Mouse (Mus musculus): ENCODE results near the gene Gamt. TPM values are rescaled to one million over a fixed set of nuclear protein-coding genes. Genes with fewer than 3 reads are reported as not detected.
"Not testable (repeated sequence)": the region's sequence is repeated elsewhere in the genome, so short reads cannot be mapped to it uniquely, and the experiment has no call there.

Gamt gene
- polyA plus RNA-seq, 1 experiment from 2014 or later = 47.7 TPM

- peaks cover 28% of the 10 kb centered on the region for H3K4me1 ChIP-seq (replicated peaks)
- 0% methylated on average over 14 of the region's 14 CpGs for WGBS
- H3K27ac ChIP-seq = peak overlapping the region; percentile 93
- H3K4me3 ChIP-seq = peak overlapping the region; percentile 92
- H3K4me2 ChIP-seq = peak overlapping the region; percentile 65
- H3K9me3 ChIP-seq (replicated peaks) = no peaks in the 10 kb centered on the region
- peaks cover 13% of the 10 kb centered on the region; the same call in 1 of the 2 replicates for H3K36me3 ChIP-seq
- H3K27me3 ChIP-seq = no peaks in the 10 kb centered on the region
- peak overlapping the region; percentile 43; the same call in 1 of the 2 replicates for H3K9ac ChIP-seq
- ATAC-seq (replicated peaks; ENCODE audit: insufficient number of reproducible peaks, insufficient read depth, low FRiP score, low read depth) = no peak
Observed at GRCm38 (mm10) chr10:80226071-80226415, 34.8 kb downstream of the Gamt start.

- 88% methylated on average over 2 of the region's 2 CpGs for WGBS
Observed at GRCm38 (mm10) chr10:80223137-80223536, 37.7 kb downstream of the Gamt start.

GRCm38 (mm10) chr10:80220676-80221075, 40.1 kb downstream of the Gamt start:
- Histone ChIP-seq H3K36me3 (no peaks in the 10 kb centered on the region), H3K9me3 (replicated peaks) (no peaks in the 10 kb centered on the region), H3K4me3 (no peak overlapping the region), H3K4me2 (no peak overlapping the region), H3K27ac (no peak overlapping the region), H3K27me3 (no peaks in the 10 kb centered on the region), H3K4me1 (replicated peaks) (peaks cover 7% of the 10 kb centered on the region), H3K9ac (no peak overlapping the region)
- 60% methylated on average over 6 of the region's 9 CpGs for WGBS
- no peak for ATAC-seq (replicated peaks; ENCODE audit: insufficient number of reproducible peaks, insufficient read depth, low FRiP score, low read depth)

More at GRCm38 (mm10) chr10:80223137-80223536, 37.7 kb downstream of the Gamt start:
- not testable (repeated sequence) for H3K9ac ChIP-seq; H3K27me3 ChIP-seq; ATAC-seq (replicated peaks; ENCODE audit: insufficient number of reproducible peaks, insufficient read depth, low FRiP score, low read depth); H3K36me3 ChIP-seq; H3K27ac ChIP-seq; H3K4me2 ChIP-seq; H3K9me3 ChIP-seq (replicated peaks); H3K4me3 ChIP-seq
- H3K4me1 ChIP-seq (replicated peaks) = peaks cover 24% of the 10 kb centered on the region

- WGBS = 39% methylated on average over 16 of the region's 16 CpGs
- Histone ChIP-seq H3K4me3 (no peak overlapping the region), H3K9ac (no peak overlapping the region), H3K9me3 (replicated peaks) (no peaks in the 10 kb centered on the region), H3K27ac (no peak overlapping the region), H3K27me3 (no peaks in the 10 kb centered on the region), H3K36me3 (no peaks in the 10 kb centered on the region), H3K4me1 (replicated peaks) (no peaks in the 10 kb centered on the region), H3K4me2 (no peak overlapping the region)
- ATAC-seq (replicated peaks; ENCODE audit: insufficient number of reproducible peaks, insufficient read depth, low FRiP score, low read depth) = no peak
Observed at GRCm38 (mm10) chr10:80215048-80215772, 45.6 kb downstream of the Gamt start.

GRCm38 (mm10) chr10:80211547-80212103, 49.2 kb downstream of the Gamt start:
- H3K9me3 ChIP-seq (replicated peaks); ATAC-seq (replicated peaks; ENCODE audit: insufficient number of reproducible peaks, insufficient read depth, low FRiP score, low read depth); H3K4me2 ChIP-seq; H3K36me3 ChIP-seq; H3K9ac ChIP-seq; H3K4me1 ChIP-seq (replicated peaks); H3K27me3 ChIP-seq; H3K4me3 ChIP-seq; H3K27ac ChIP-seq: not testable (repeated sequence)
- 68% methylated on average over 7 of the region's 7 CpGs for WGBS

- Histone ChIP-seq H3K4me3 (no peak overlapping the region), H3K27me3 (peaks cover 7% of the 10 kb centered on the region; the same call in 1 of the 2 replicates), H3K36me3 (no peaks in the 10 kb centered on the region), H3K4me1 (replicated peaks) (peaks cover 6% of the 10 kb centered on the region), H3K4me2 (0 out of 2 replicates have a peak overlapping the region, but pooled peaks have one; percentile 8), H3K9me3 (replicated peaks) (no peaks in the 10 kb centered on the region), H3K9ac (no peak overlapping the region), H3K27ac (no peak overlapping the region)
- WGBS = 33% methylated on average over 24 of the region's 24 CpGs
- ATAC-seq (replicated peaks; ENCODE audit: insufficient number of reproducible peaks, insufficient read depth, low FRiP score, low read depth) = no peak
Observed at GRCm38 (mm10) chr10:80208841-80209371, 51.9 kb downstream of the Gamt start.

- Histone ChIP-seq H3K4me2 (no peak overlapping the region), H3K4me1 (replicated peaks) (peaks cover 6% of the 10 kb centered on the region), H3K9me3 (replicated peaks) (no peaks in the 10 kb centered on the region), H3K27me3 (peaks cover 7% of the 10 kb centered on the region; the same call in 1 of the 2 replicates), H3K9ac (no peak overlapping the region), H3K27ac (no peak overlapping the region), H3K4me3 (no peak overlapping the region), H3K36me3 (no peaks in the 10 kb centered on the region)
- WGBS = 74% methylated on average over 4 of the region's 4 CpGs
- ATAC-seq (replicated peaks; ENCODE audit: insufficient number of reproducible peaks, insufficient read depth, low FRiP score, low read depth) = no peak
Observed at GRCm38 (mm10) chr10:80208248-80208647, 52.6 kb downstream of the Gamt start.

Small RNA genes lying within 50 kb of the gene (microRNA-seq; reads per million reads assigned to microRNA genes)
- gene Mir6911 = 0.63 reads per million

Other genes starting within 250 kb of the Gamt start
- 4.7 and 14.4 TPM in 2 replicates for gene Arhgap45, start 244.4 kb downstream of the Gamt start, polyA plus RNA-seq (2015; fragmentation: Nextera tagmentation; extraction: Ambion mirVana)
- 115 and 136 TPM in 2 replicates for gene Polr2e, start 221.2 kb downstream of the Gamt start, polyA plus RNA-seq (2015; fragmentation: Nextera tagmentation; extraction: Ambion mirVana)
- 628 and 658 TPM in 2 replicates for gene Gpx4, start 213.8 kb downstream of the Gamt start, polyA plus RNA-seq (2015; fragmentation: Nextera tagmentation; extraction: Ambion mirVana)
- 8.3 and 13.9 TPM in 2 replicates for gene Sbno2, start 155.4 kb downstream of the Gamt start, polyA plus RNA-seq (2015; fragmentation: Nextera tagmentation; extraction: Ambion mirVana)
- 10.0 and 14.2 TPM in 2 replicates for gene Stk11, start 145.2 kb downstream of the Gamt start, polyA plus RNA-seq (2015; fragmentation: Nextera tagmentation; extraction: Ambion mirVana)
- gene Atp5d, start 122.4 kb downstream of the Gamt start, polyA plus RNA-seq (2015; fragmentation: Nextera tagmentation; extraction: Ambion mirVana) = 861 and 962 TPM in 2 replicates
- gene Cbarp, start 120.2 kb downstream of the Gamt start, polyA plus RNA-seq (2015; fragmentation: Nextera tagmentation; extraction: Ambion mirVana) = 1.7 and 2.9 TPM in 2 replicates
- 11.6 and 16.8 TPM in 2 replicates for gene Midn, start 112.7 kb downstream of the Gamt start, polyA plus RNA-seq (2015; fragmentation: Nextera tagmentation; extraction: Ambion mirVana)
- gene Cirbp, start 95.0 kb downstream of the Gamt start, polyA plus RNA-seq (2015; fragmentation: Nextera tagmentation; extraction: Ambion mirVana) = 86.7 and 90.2 TPM in 2 replicates
- gene 1600002K03Rik, start 88.1 kb downstream of the Gamt start, polyA plus RNA-seq (2015; fragmentation: Nextera tagmentation; extraction: Ambion mirVana) = 7.7 and 9.1 TPM in 2 replicates
- 8.6 and 9.7 TPM in 2 replicates for gene Efna2, start 81.5 kb downstream of the Gamt start, polyA plus RNA-seq (2015; fragmentation: Nextera tagmentation; extraction: Ambion mirVana)
- 32.7 and 40.5 TPM in 2 replicates for gene Mum1, start 34.6 kb downstream of the Gamt start, polyA plus RNA-seq (2015; fragmentation: Nextera tagmentation; extraction: Ambion mirVana)
- 553 and 586 TPM in 2 replicates for gene Ndufs7, start 11.9 kb downstream of the Gamt start, polyA plus RNA-seq (2015; fragmentation: Nextera tagmentation; extraction: Ambion mirVana)
- gene Dazap1, start 474 bp upstream of the Gamt start, polyA plus RNA-seq (2015; fragmentation: Nextera tagmentation; extraction: Ambion mirVana) = 31.5 and 40.0 TPM in 2 replicates
- gene Rps15, start 31.4 kb upstream of the Gamt start, polyA plus RNA-seq (2015; fragmentation: Nextera tagmentation; extraction: Ambion mirVana) = 525 and 544 TPM in 2 replicates
- 0.96 and 2.1 TPM in 2 replicates for gene Apc2, start 35.0 kb upstream of the Gamt start, polyA plus RNA-seq (2015; fragmentation: Nextera tagmentation; extraction: Ambion mirVana)
- 32.4 and 36.8 TPM in 2 replicates for gene 2310011J03Rik, start 59.5 kb upstream of the Gamt start, polyA plus RNA-seq (2015; fragmentation: Nextera tagmentation; extraction: Ambion mirVana)
- 1.3 and 1.5 TPM in 2 replicates for gene Pcsk4, start 68.5 kb upstream of the Gamt start, polyA plus RNA-seq (2015; fragmentation: Nextera tagmentation; extraction: Ambion mirVana)
- gene Reep6, start 68.9 kb upstream of the Gamt start, polyA plus RNA-seq (2015; fragmentation: Nextera tagmentation; extraction: Ambion mirVana) = 1.6 and 3.4 TPM in 2 replicates
- gene Adamtsl5, start 87.4 kb upstream of the Gamt start, polyA plus RNA-seq (2015; fragmentation: Nextera tagmentation; extraction: Ambion mirVana) = 10.9 and 12.7 TPM in 2 replicates
- gene Plk5, start 95.4 kb upstream of the Gamt start, polyA plus RNA-seq (2015; fragmentation: Nextera tagmentation; extraction: Ambion mirVana) = 0.06 and 0.09 TPM in 2 replicates
- gene Mex3d, start 126.6 kb upstream of the Gamt start, polyA plus RNA-seq (2015; fragmentation: Nextera tagmentation; extraction: Ambion mirVana) = 4.8 and 5.2 TPM in 2 replicates
- gene Mbd3, start 138.5 kb upstream of the Gamt start, polyA plus RNA-seq (2015; fragmentation: Nextera tagmentation; extraction: Ambion mirVana) = 122 and 177 TPM in 2 replicates
- gene Uqcr11, start 145.8 kb upstream of the Gamt start, polyA plus RNA-seq (2015; fragmentation: Nextera tagmentation; extraction: Ambion mirVana) = 1,499 and 1,535 TPM in 2 replicates
- gene Tcf3, start 172.6 kb upstream of the Gamt start, polyA plus RNA-seq (2015; fragmentation: Nextera tagmentation; extraction: Ambion mirVana) = 41.3 and 67.2 TPM in 2 replicates
- gene Onecut3, start 233.8 kb upstream of the Gamt start, polyA plus RNA-seq (2015; fragmentation: Nextera tagmentation; extraction: Ambion mirVana) = not detected in 2 replicates